Mouse (Mus musculus): Measurements from ENCODE around the gene Csk.
A peak's percentile ranks its signal among the peaks of the same experiment; 100 is the strongest.

The Csk gene

GRCm38 (mm10) chr9:57657843-57658242, 4.4 kb upstream of the Csk start:
- DNase-seq (ENCODE audit: low spot score) = no peak

- DNase-seq (ENCODE audit: low spot score) = peak; percentile 51
Measured at GRCm38 (mm10) chr9:57656631-57657350, 3.4 kb upstream of the Csk start.

DNA sequence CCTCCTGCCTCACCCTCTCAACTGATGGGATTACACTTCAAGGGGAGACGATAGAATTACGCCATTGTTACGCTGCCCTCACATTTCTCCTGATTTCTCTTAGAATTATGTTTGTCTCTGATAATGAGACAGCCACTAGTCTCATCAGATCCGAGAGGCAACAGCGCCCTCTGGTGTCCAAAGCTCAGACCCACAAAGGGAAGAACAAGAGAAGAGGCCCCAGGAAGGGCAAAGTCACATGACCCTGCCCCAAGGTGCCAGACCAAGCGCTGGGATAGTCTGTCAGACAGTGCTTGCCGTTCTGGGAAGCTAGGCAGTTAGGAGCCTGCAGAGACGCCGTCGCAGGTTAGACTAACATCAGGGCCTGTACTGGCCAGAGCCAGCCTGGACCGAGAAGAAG, 2.3 kb upstream of the Csk start:
- DNase-seq (ENCODE audit: low spot score) = peak; percentile 97

DNA sequence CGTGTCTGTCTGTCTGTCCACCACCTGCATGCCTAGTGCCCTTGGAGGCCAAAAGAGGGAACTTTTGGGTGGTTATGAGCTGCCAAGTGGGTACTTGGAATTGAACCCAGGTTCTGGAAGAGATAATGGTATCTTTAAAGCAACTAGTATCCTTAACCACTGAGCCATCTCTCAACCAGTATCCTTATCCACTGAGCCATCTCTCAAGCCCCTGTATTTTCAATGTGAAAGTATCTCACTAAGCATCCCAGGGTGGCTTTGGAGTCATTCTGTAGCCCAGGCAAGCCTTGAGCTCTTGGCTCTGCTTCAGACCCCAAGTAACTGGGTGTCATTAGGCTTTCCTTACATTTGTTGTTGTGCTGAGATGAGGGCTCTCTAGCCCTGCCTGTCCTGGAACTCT, 1.5 kb upstream of the Csk start:
- no peak for DNase-seq (ENCODE audit: low spot score)

- no peak for DNase-seq (ENCODE audit: low spot score)
Measured at GRCm38 (mm10) chr9:57652855-57653254, 576 bp downstream of the Csk start.

DNA sequence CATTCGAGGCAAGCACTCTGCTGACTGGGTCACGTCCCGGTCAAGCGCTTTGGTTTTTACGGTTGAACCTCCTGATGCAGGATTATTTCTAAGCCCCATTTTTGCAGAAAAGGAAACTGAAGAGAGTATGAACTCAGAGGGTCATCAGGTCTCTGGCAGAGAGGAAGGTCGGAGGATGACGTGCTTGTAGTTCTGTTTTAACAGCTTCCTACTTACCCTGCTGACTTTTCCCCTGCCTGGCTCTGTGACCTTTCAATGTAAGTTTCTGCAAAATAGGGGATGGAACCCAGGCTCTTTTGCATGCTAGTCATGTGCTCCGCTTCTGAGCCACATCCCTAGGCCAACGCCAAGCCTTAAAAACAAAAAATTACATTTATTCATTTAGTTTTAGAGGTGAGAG, 1.1 kb downstream of the Csk start:
- DNase-seq (ENCODE audit: low spot score) = no peak

DNA sequence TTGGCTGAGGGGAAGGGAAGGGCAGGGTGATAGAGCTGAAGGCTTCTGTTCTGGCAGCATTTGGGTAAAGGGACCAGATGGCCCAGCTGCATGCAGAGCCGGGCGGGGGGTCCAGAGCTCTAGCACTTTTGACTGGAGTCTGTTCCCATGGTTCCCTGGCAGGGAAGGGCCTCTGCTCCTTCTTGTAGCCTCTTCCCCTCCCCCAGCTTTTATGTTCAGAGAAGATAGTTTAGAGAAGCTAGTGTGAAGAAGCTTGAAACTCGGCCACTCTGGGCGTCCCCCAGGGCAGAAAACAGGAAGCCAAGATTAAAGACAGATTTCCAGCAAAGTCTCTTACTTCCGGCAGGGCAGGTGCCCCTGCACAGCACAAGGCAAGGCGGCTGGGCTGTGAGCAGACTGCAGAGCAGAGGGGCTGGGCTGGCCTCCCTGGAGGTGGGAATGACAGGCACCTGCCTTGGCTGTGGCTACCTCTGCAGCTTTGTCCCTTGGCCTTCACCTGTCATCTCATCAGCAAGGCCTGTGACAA, 2.6 kb downstream of the Csk start:
- DNase-seq (ENCODE audit: low spot score) = no peak

DNA sequence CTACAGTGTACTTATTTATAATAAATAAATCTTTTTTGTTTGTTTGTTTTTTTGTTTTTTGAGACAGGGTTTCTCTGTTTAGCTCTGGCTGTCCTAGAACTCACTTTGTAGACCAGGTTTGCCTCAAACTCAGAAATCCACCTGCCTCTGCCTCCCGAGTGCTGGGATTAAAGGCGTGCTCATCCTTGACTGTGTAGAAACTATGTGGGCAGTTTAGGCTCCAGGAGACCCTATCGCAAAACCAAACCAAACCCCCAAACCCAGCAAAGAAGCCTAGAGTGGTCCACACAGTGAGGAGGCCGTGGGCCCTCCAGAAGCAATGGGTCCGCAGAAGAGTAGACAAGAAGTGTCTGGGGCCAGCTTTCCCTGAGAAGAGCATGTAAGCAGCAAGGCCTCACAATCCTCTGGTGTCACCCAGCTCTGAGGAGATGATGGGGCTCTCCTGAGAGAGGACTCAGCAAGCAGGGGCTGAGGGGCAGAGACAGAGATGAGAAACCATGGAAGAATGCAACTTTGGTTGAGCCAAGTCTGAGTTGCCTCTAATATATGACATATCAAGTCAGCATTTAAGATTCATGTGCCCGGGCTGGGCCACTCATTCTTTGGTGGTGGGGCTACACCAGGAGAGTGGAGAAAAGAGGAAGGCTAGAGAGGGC, 3.2 kb downstream of the Csk start:
- DNase-seq (ENCODE audit: low spot score) = no peak

DNA sequence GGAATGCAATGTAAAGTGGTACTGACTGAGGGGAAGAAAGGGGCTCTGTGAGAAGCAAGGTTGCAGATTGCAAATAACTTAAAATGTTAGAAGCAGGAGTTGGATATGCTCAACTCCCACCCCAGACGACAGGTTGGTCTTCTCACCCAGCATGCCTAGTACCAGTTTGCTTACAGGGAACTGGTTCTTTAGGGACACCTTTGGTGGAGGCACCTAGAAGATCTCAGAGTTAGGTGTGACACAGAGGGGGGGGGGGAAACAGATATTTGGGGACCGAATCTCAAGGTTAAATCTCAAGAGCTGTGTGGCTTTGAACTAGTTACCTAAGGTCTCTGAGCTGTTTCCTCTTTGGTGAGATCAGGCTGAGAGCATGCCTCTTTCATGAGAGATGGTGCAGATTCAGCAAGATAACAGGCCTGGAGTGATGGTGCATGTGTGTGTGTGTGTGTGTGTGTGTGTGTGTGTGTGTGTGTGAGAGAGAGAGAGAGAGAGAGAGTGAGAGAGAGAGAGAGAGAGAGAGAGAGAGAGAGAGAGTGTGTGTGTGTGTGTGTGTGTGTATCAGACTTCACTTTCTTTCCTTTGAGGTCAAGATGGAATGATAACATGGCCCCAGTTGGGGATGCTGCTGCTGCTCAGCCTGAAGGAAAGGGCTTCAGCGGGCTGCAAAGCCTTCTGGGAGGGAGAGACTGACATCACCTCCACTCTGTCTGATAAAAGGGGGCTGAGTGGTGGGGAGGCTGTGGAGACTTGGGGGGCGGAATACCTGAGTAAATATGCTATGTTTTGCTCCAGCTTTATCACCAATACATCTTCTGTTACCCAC, 5.9 kb downstream of the Csk start:
- DNase-seq (ENCODE audit: low spot score) = no peak

- DNase-seq (ENCODE audit: low spot score) = no peak
Measured at GRCm38 (mm10) chr9:57646551-57647103, 6.8 kb downstream of the Csk start.

GRCm38 (mm10) chr9:57644944-57645893, 8.2 kb downstream of the Csk start:
- peak; percentile 87 for DNase-seq (ENCODE audit: low spot score)

- DNase-seq (ENCODE audit: low spot score) = peak; percentile 18
Measured at GRCm38 (mm10) chr9:57644442-57644943, 8.9 kb downstream of the Csk start.

GRCm38 (mm10) chr9:57643856-57644180, 9.6 kb downstream of the Csk start:
- DNase-seq (ENCODE audit: low spot score) = no peak

DNA sequence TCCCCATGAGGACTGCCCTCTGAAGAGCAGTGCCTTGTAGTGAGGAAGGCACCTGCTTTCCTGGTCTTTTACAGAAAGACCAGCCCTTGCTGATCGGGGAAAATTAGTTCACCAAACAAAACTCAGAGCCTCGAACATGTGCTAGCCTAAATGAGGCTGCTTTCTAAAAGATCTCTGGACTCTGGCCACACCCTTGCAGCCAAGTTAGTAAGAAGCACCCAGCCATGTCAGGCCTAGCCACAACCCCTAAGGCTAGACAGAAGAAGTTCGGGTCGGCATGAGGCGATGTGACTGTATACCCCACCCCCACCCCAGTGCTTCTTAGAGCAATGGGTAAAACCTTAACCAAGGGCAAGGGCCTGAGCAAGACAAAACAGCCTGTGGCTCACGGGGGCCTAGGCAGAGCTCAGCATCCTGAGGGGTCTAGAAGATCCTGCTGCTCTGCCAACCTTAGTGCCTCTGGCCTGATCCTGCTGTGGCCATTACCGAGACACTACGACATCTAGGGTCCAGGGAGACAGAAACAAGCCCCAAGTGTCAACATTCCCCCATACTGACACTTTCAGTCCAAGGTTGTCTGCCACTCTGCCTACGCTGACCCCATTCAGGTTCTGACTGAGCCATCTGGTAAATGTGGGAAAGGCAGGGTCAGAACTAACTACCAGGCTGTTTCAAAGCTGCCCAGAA, 10.1 kb downstream of the Csk start:
- DNase-seq (ENCODE audit: low spot score) = no peak

DNA sequence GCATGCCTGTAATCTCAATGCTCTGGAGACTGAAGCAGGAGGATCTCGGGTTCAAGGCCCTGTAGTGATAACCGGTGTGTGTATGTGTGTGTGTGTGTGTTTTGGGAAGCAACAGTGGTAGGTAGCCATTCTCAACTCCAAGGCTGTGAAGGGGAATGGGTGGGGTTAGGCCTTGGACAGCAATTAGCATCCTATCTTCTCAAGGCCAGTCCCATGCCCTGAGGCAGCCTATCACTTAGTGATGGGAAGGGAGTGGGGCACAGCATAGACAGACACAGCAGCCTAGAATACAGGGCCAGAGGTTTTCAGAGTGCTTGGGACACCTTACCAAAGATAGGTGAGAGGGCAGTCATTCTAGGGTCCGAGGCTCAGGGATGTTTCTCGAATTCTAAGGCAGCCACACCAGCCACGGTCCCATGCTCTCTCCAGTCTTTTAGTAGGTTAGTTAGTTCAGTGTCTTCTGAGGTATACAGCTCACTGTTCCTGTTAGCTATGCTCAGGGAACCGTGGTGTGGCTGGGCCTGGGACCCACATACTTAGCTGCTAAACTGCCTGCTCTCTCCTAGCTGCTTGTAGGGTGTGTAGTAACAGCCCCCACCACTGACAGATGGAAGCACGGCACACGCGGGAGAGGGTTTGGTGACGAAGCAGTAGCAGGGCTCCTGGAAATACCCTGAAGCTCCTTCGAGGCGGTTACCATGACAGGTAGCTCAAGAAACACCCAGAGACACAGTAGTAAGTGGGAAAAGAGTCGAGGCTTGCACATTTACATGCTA, 11.5 kb downstream of the Csk start:
- no peak for DNase-seq (ENCODE audit: low spot score)

DNA sequence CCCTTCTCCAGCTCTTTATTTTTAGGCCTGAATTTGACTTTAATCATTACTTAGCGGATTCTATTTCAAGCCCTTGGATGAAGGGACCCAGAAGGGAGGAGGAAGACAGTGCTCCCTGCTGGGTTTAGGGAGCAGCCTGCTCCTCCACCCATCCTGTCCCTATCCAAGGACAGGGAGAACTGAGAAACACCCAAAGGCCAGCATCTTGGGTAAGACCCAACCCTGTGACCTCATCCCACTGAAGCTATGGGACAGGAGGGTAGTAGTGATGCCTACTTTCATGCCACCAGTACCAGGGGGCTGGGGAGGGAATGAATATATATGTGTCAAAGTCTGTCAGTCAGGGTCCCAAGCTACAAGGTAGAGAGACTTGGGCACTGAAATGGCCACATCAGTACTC, 12.4 kb downstream of the Csk start:
- DNase-seq (ENCODE audit: low spot score) = no peak

- no peak for DNase-seq (ENCODE audit: low spot score)
Measured at GRCm38 (mm10) chr9:57640384-57640783, 13.0 kb downstream of the Csk start.

GRCm38 (mm10) chr9:57639661-57640328, 13.6 kb downstream of the Csk start:
- DNase-seq (ENCODE audit: low spot score) = no peak
